ENCODE assay signal across 9 mouse cellular contexts in genomic region chr1:133129471-133130221, GRCm38 (mm10). TPM values are rescaled to one million over a fixed set of nuclear protein-coding genes. Genes with fewer than 3 reads are reported as not detected.
DNase-seq lines count a peak whose midpoint lies in the region; ATAC-seq and TF ChIP-seq lines count a peak whose summit lies in the region.
"Had no signal": no experiment of that assay in that cellular context is flagged by ENCODE, and none has a peak within 500 bp of the region (broad histone marks: within the 10 kb centered on the region; RNA-seq: fewer than 3 reads in every experiment).

No protein-coding gene starts in this region.

- ATAC-seq in embryonic facial prominence, embryonic 11.5 days (replicated peaks; ENCODE audit: insufficient number of reproducible peaks, low FRiP score, low TSS enrichment, low read depth): no peak
- no peak for ATAC-seq in midbrain, embryonic 16.5 days

- 16% methylated on average over 16 of the region's 16 CpGs for WGBS in embryonic facial prominence, embryonic 11.5 days
- 37% methylated on average over 16 of the region's 16 CpGs for WGBS in large intestine, adult 2 months
- WGBS in midbrain, embryonic 16.5 days: 13% methylated on average over 16 of the region's 16 CpGs
- 89% methylated on average over 16 of the region's 16 CpGs for WGBS in thymus, adult 2 months

- peak overlapping the region; percentile 99 for H3K4me3 ChIP-seq in E14TG2a.4 (replicated peaks; ENCODE audit: low read length)
- no peak overlapping the region for H3K4me3 ChIP-seq in embryonic facial prominence, embryonic 11.5 days (ENCODE audit: low read depth, low read length)
- no peak overlapping the region for H3K4me3 ChIP-seq in midbrain, embryonic 16.5 days (ENCODE audit: low read depth, low read length)
- no peak overlapping the region for H3K4me3 ChIP-seq in thymus, adult 2 months (ENCODE audit: control insufficient read depth, insufficient read depth, low read length)

- no peak for TF ChIP-seq CTCF in E14TG2a.4 (conservative IDR thresholded peaks at IDR 0.05; ENCODE audit: low read length)
- TF ChIP-seq CTCF in thymus, adult 2 months (IDR thresholded peaks at IDR 0.05; ENCODE audit: borderline replicate concordance, control insufficient read depth, extremely low read depth, insufficient read depth, low read length, poor library complexity): no peak

- H3K4me1 ChIP-seq in E14TG2a.4 (replicated peaks; ENCODE audit: low read depth, low read length): peaks cover 72% of the 10 kb centered on the region
- peaks cover 4% of the 10 kb centered on the region; the same call in 1 of the 2 replicates for H3K4me1 ChIP-seq in embryonic facial prominence, embryonic 11.5 days (ENCODE audit: control insufficient read depth, insufficient read depth, low read length)
- H3K4me1 ChIP-seq in midbrain, embryonic 16.5 days (ENCODE audit: control insufficient read depth, insufficient read depth, low read length): peaks cover 28% of the 10 kb centered on the region
- no peaks in the 10 kb centered on the region for H3K4me1 ChIP-seq in thymus, adult 2 months (replicated peaks; ENCODE audit: control insufficient read depth, insufficient read depth, low read length)

- H3K9me3 ChIP-seq in E14TG2a.4 (ENCODE audit: low read length): no peaks in the 10 kb centered on the region
- H3K9me3 ChIP-seq in embryonic facial prominence, embryonic 11.5 days (replicated peaks; ENCODE audit: control insufficient read depth, low read length): no peaks in the 10 kb centered on the region
- no peaks in the 10 kb centered on the region for H3K9me3 ChIP-seq in midbrain, embryonic 16.5 days (replicated peaks; ENCODE audit: control insufficient read depth, low read length, poor library complexity, severe bottlenecking)

- H3K4me2 ChIP-seq in embryonic facial prominence, embryonic 11.5 days (ENCODE audit: low read depth, low read length): no peak overlapping the region
- no peak overlapping the region for H3K4me2 ChIP-seq in midbrain, embryonic 16.5 days (ENCODE audit: low read length)

- DNase-seq in cerebellum, adult 9-10 months: peak; percentile 44
- no peak for DNase-seq in cerebellum, adult 8-10 months
- peak; percentile 20 for DNase-seq in embryonic facial prominence, embryonic 11.5 days (ENCODE audit: low spot score)
- peak; percentile 71 for DNase-seq in large intestine, adult 2 months (ENCODE audit: low read depth, low spot score)
- DNase-seq in thymus, adult 2 months: no peak
- DNase-seq in urinary bladder, adult 18-20 months (ENCODE audit: low spot score in 2 of 2): no peak

- no peak for TF ChIP-seq POLR2A in thymus, adult 2 months (IDR thresholded peaks at IDR 0.05; ENCODE audit: control insufficient read depth, extremely low read depth, insufficient read depth, low read length, poor library complexity)

- H3K27ac ChIP-seq in embryonic facial prominence, embryonic 11.5 days (replicated peaks; ENCODE audit: low read depth, low read length): no peak overlapping the region
- H3K27ac ChIP-seq in midbrain, embryonic 16.5 days (ENCODE audit: low read length): peak overlapping the region; percentile 19
- no peak overlapping the region for H3K27ac ChIP-seq in thymus, adult 2 months (ENCODE audit: control insufficient read depth, insufficient read depth, low read length)

- peaks cover 29% of the 10 kb centered on the region for H3K36me3 ChIP-seq in E14TG2a.4 (ENCODE audit: insufficient read depth, low read length)
- no peaks in the 10 kb centered on the region for H3K36me3 ChIP-seq in embryonic facial prominence, embryonic 11.5 days (replicated peaks; ENCODE audit: control insufficient read depth, insufficient read depth, low read depth, low read length)
- no peaks in the 10 kb centered on the region for H3K36me3 ChIP-seq in midbrain, embryonic 16.5 days (ENCODE audit: control insufficient read depth, insufficient read depth, low read length)
- no peaks in the 10 kb centered on the region for H3K36me3 ChIP-seq in thymus, adult 2 months (ENCODE audit: control insufficient read depth, insufficient read depth, low read length)

- no peaks in the 10 kb centered on the region for H3K27me3 ChIP-seq in E14TG2a.4 (ENCODE audit: insufficient read depth, low read length)
- H3K27me3 ChIP-seq in embryonic facial prominence, embryonic 11.5 days (ENCODE audit: control insufficient read depth, insufficient read depth, low read length): no peaks in the 10 kb centered on the region
- H3K27me3 ChIP-seq in midbrain, embryonic 16.5 days (ENCODE audit: control insufficient read depth, insufficient read depth, low read depth, low read length): no peaks in the 10 kb centered on the region
- H3K27me3 ChIP-seq in thymus, adult 2 months (ENCODE audit: control insufficient read depth, insufficient read depth, low read length): no peaks in the 10 kb centered on the region
- H3K27me3 ChIP-seq: Patski had no signal

- peak overlapping the region; percentile 22; the same call in 1 of the 2 replicates for H3K9ac ChIP-seq in embryonic facial prominence, embryonic 11.5 days (replicated peaks; ENCODE audit: low read length)
- no peak overlapping the region for H3K9ac ChIP-seq in midbrain, embryonic 16.5 days (ENCODE audit: low read depth, low read length)

RNA-seq across cellular contexts. Expression of gene Ppp1r15b, which starts 1.3 kb away (rescaled TPM):
- 41.5 and 42.1 TPM in 2 replicates for polyA plus RNA-seq in embryonic facial prominence, embryonic 11.5 days (2014; fragmentation: Nextera tagmentation; extraction: Ambion mirVana)
- 26.2 and 42.7 TPM in 2 replicates for polyA plus RNA-seq in large intestine, adult 2 months (2012; rRNA removed)
- 27.7 and 30.7 TPM in 2 replicates for polyA plus RNA-seq in midbrain, embryonic 16.5 days (2015; fragmentation: Nextera tagmentation; extraction: Ambion mirVana)
- polyA plus RNA-seq in thymus, adult 2 months (2012; rRNA removed): 45.8 and 55.0 TPM in 2 replicates

RNA-seq across cellular contexts. Expression of gene Plekha6, which starts 34.4 kb away (rescaled TPM):
- 2.0 and 2.8 TPM in 2 replicates for polyA plus RNA-seq in embryonic facial prominence, embryonic 11.5 days (2014; fragmentation: Nextera tagmentation; extraction: Ambion mirVana)
- polyA plus RNA-seq in large intestine, adult 2 months (2012; rRNA removed): 45.8 and 82.8 TPM in 2 replicates
- 17.3 and 22.2 TPM in 2 replicates for polyA plus RNA-seq in midbrain, embryonic 16.5 days (2015; fragmentation: Nextera tagmentation; extraction: Ambion mirVana)
- 5.1 and 9.4 TPM in 2 replicates for polyA plus RNA-seq in thymus, adult 2 months (2012; rRNA removed)

Comparison
In these comparisons a context has a peak if more than half of its experiments do, and no peak if none do; other contexts are left out.
1. DNase-seq: peak in cerebellum, adult 9-10 months (single experiment), embryonic facial prominence, embryonic 11.5 days (single experiment) and large intestine, adult 2 months (single experiment); none in cerebellum, adult 8-10 months (single experiment), thymus, adult 2 months (single experiment) and urinary bladder, adult 18-20 months (0 of 2).